Comparison of ENCODE assay signal across 17 mouse cellular contexts in genomic region chr1:118453577-118453976, GRCm38 (mm10).
A peak's percentile ranks its signal among the peaks of the same experiment; 100 is the strongest.
DNase-seq lines count a peak whose midpoint lies in the region; ATAC-seq and TF ChIP-seq lines count a peak whose summit lies in the region.
"Had no signal": no experiment of that assay in that cellular context is flagged by ENCODE, and none has a peak within 500 bp of the region (broad histone marks: within the 10 kb centered on the region; RNA-seq: fewer than 3 reads in every experiment).

No protein-coding gene starts in this region.

- H3K27me3 ChIP-seq in kidney, embryonic 16.5 days (ENCODE audit: insufficient read depth, low read length), result no peaks in the 10 kb centered on the region
- H3K27me3 ChIP-seq: limb, embryonic 12.5 days had no signal

- H3K4me1 ChIP-seq in kidney, embryonic 16.5 days (ENCODE audit: insufficient read depth, low read length), result peaks cover 26% of the 10 kb centered on the region
- peaks cover 32% of the 10 kb centered on the region for H3K4me1 ChIP-seq in embryonic fibroblast, embryonic 13.5 days (ENCODE audit: control insufficient read depth, insufficient read depth, low read length)

- H3K4me2 ChIP-seq in kidney, embryonic 16.5 days (replicated peaks; ENCODE audit: low read depth, low read length), result no peak overlapping the region
- H3K4me2 ChIP-seq: limb, embryonic 12.5 days; midbrain, embryonic 11.5 days had no signal

- whole genome bisulfite sequencing in kidney, embryonic 16.5 days, result 87% methylated on average over 4 of the region's 4 CpGs

- no peak overlapping the region for H3K4me3 ChIP-seq in gastrocnemius, adult 2 months
- H3K4me3 ChIP-seq in kidney, embryonic 16.5 days (ENCODE audit: low read length), result no peak overlapping the region
- H3K4me3 ChIP-seq in embryonic fibroblast, embryonic 13.5 days (ENCODE audit: insufficient read depth, low read length), result no peak overlapping the region
- H3K4me3 ChIP-seq: embryonic facial prominence, embryonic 10.5 days; limb, embryonic 12.5 days had no signal

- H3K27ac ChIP-seq in gastrocnemius, adult 2 months, result peak overlapping the region; percentile 62
- H3K27ac ChIP-seq in kidney, embryonic 16.5 days (ENCODE audit: low read length), result no peak overlapping the region
- peak overlapping the region; percentile 81; the same call in 1 of the 2 replicates for H3K27ac ChIP-seq in embryonic fibroblast, embryonic 13.5 days (ENCODE audit: insufficient read depth, low read length)
- H3K27ac ChIP-seq: embryonic facial prominence, embryonic 10.5 days; limb, embryonic 12.5 days; liver, embryonic 14.5 days had no signal

- peak; percentile 43 for DNase-seq in gastrocnemius, adult 2 months
- no peak for DNase-seq in gastrocnemius, postnatal 4 days (ENCODE audit: low spot score in 2 of 2)
- DNase-seq in kidney, adult 9 months, result peak; percentile 37
- peak; percentile 71 for DNase-seq in 3T3-L1 (ENCODE audit: low read depth, low spot score)
- no peak for DNase-seq in layer of hippocampus, adult 18-20 months (ENCODE audit: low spot score in 2 of 2)
- DNase-seq in thymus, postnatal 10 days (ENCODE audit: low spot score in 2 of 2), result no peak
- DNase-seq: cerebellum, postnatal 36 days; forebrain, postnatal 0 days; gastrocnemius, postnatal 10 days; retina, postnatal 1 day had no signal

- no peak for ATAC-seq in kidney, embryonic 16.5 days (ENCODE audit: low FRiP score, low TSS enrichment)
- ATAC-seq: forebrain, postnatal 0 days; lung, postnatal 0 days had no signal

- H3K9me3 ChIP-seq in kidney, embryonic 16.5 days (ENCODE audit: low read length), result no peaks in the 10 kb centered on the region
- H3K9me3 ChIP-seq: embryonic facial prominence, embryonic 10.5 days; limb, embryonic 12.5 days had no signal

- TF ChIP-seq CTCF in gastrocnemius, adult 2 months (IDR thresholded peaks at IDR 0.05), result no peak
- TF ChIP-seq CTCF in embryonic fibroblast, embryonic 13.5 days (IDR thresholded peaks at IDR 0.05; ENCODE audit: borderline replicate concordance, insufficient read depth, low read length), result no peak

- intact Hi-C loops in gastrocnemius, adult 2 months (cut with DNase I), result no loop called here

- no peak overlapping the region for H3K9ac ChIP-seq in kidney, embryonic 16.5 days (replicated peaks; ENCODE audit: low read length)
- H3K9ac ChIP-seq: forebrain, postnatal 0 days; limb, embryonic 12.5 days; liver, embryonic 14.5 days had no signal

- no peaks in the 10 kb centered on the region for H3K36me3 ChIP-seq in kidney, embryonic 16.5 days (ENCODE audit: insufficient read depth, low read length)

- no peak for TF ChIP-seq POLR2A in embryonic fibroblast, embryonic 13.5 days (IDR thresholded peaks at IDR 0.05; ENCODE audit: low read depth, low read length)

Comparison
In these comparisons a context has a peak if more than half of its experiments do, and no peak if none do; other contexts are left out.
1. DNase-seq: peak in gastrocnemius, adult 2 months (single experiment), kidney, adult 9 months (single experiment) and 3T3-L1 (single experiment); none in gastrocnemius, postnatal 4 days (0 of 2), layer of hippocampus, adult 18-20 months (0 of 2) and thymus, postnatal 10 days (0 of 2).